Comparison of ENCODE assay signal across 7 mouse cellular contexts in genomic region chr8:120264944-120265453, GRCm38 (mm10). TPM values are rescaled to one million over a fixed set of nuclear protein-coding genes. Genes with fewer than 3 reads are reported as not detected.
DNase-seq lines count a peak whose midpoint lies in the region; ATAC-seq and TF ChIP-seq lines count a peak whose summit lies in the region.

No protein-coding gene starts in this region.

- no peak overlapping the region for H3K4me3 ChIP-seq in bone marrow, adult 2 months (replicated peaks; ENCODE audit: control insufficient read depth, low read depth, low read length)
- peak overlapping the region; percentile 10; the same call in 1 of the 2 replicates for H3K4me3 ChIP-seq in embryonic facial prominence, embryonic 15.5 days (replicated peaks)
- peak overlapping the region; percentile 12; the same call in 1 of the 2 replicates for H3K4me3 ChIP-seq in limb, embryonic 13.5 days
- H3K4me3 ChIP-seq in midbrain, embryonic 16.5 days (ENCODE audit: low read depth, low read length), result no peak overlapping the region

- H3K4me1 ChIP-seq in bone marrow, adult 2 months (ENCODE audit: control insufficient read depth, insufficient read depth, low read length), result peaks cover 1% of the 10 kb centered on the region; the same call in 1 of the 2 replicates
- peaks cover 95% of the 10 kb centered on the region for H3K4me1 ChIP-seq in embryonic facial prominence, embryonic 15.5 days
- H3K4me1 ChIP-seq in limb, embryonic 13.5 days, result peaks cover 94% of the 10 kb centered on the region
- H3K4me1 ChIP-seq in midbrain, embryonic 16.5 days (ENCODE audit: control insufficient read depth, insufficient read depth, low read length), result peaks cover 28% of the 10 kb centered on the region

- H3K27ac ChIP-seq in bone marrow, adult 2 months (ENCODE audit: control insufficient read depth, insufficient read depth, low read depth, low read length, poor library complexity), result peak overlapping the region; percentile 47
- H3K27ac ChIP-seq in embryonic facial prominence, embryonic 15.5 days (replicated peaks), result peak overlapping the region; percentile 91
- H3K27ac ChIP-seq in limb, embryonic 13.5 days, result peak overlapping the region; percentile 93
- H3K27ac ChIP-seq in midbrain, embryonic 16.5 days (ENCODE audit: low read length), result peak overlapping the region; percentile 35

- H3K36me3 ChIP-seq in embryonic facial prominence, embryonic 15.5 days, result no peaks in the 10 kb centered on the region
- H3K36me3 ChIP-seq in limb, embryonic 13.5 days, result no peaks in the 10 kb centered on the region
- no peaks in the 10 kb centered on the region for H3K36me3 ChIP-seq in midbrain, embryonic 16.5 days (ENCODE audit: control insufficient read depth, insufficient read depth, low read length)

- no peaks in the 10 kb centered on the region for H3K9me3 ChIP-seq in embryonic facial prominence, embryonic 15.5 days (replicated peaks)
- no peaks in the 10 kb centered on the region for H3K9me3 ChIP-seq in limb, embryonic 13.5 days
- H3K9me3 ChIP-seq in midbrain, embryonic 16.5 days (replicated peaks; ENCODE audit: control insufficient read depth, low read length, poor library complexity, severe bottlenecking), result no peaks in the 10 kb centered on the region

- H3K9ac ChIP-seq in embryonic facial prominence, embryonic 15.5 days, result no peak overlapping the region
- H3K9ac ChIP-seq in limb, embryonic 13.5 days, result peak overlapping the region; percentile 25; the same call in 1 of the 2 replicates
- H3K9ac ChIP-seq in midbrain, embryonic 16.5 days (ENCODE audit: low read depth, low read length), result 0 out of 2 replicates have a peak overlapping the region, but pooled peaks have one; percentile 8

- no peak for TF ChIP-seq POLR2A in bone marrow, adult 2 months (IDR thresholded peaks at IDR 0.05; ENCODE audit: borderline replicate concordance, control insufficient read depth, low read depth, low read length)

- 2% methylated on average over 16 of the region's 16 CpGs for WGBS in bone marrow, adult 2 months
- 2% methylated on average over 16 of the region's 16 CpGs for WGBS in embryonic facial prominence, embryonic 15.5 days
- WGBS in limb, embryonic 13.5 days, result 2% methylated on average over 16 of the region's 16 CpGs
- 4% methylated on average over 16 of the region's 16 CpGs for WGBS in midbrain, embryonic 16.5 days

- ATAC-seq in embryonic facial prominence, embryonic 15.5 days (ENCODE audit: insufficient number of reproducible peaks, low FRiP score, low TSS enrichment, low read depth), result peak; percentile 83
- ATAC-seq in limb, embryonic 13.5 days (ENCODE audit: low FRiP score, low read depth), result peak; percentile 85
- peak; percentile 63 for ATAC-seq in midbrain, embryonic 16.5 days
- no peak for ATAC-seq in megakaryocyte, adult 5-6 weeks (ENCODE audit: poor library complexity, severe bottlenecking)

- no peak for TF ChIP-seq CTCF in bone marrow, adult 2 months (IDR thresholded peaks at IDR 0.05; ENCODE audit: control insufficient read depth, insufficient read depth, low read length)

- no peaks in the 10 kb centered on the region for H3K27me3 ChIP-seq in embryonic facial prominence, embryonic 15.5 days
- H3K27me3 ChIP-seq in limb, embryonic 13.5 days, result no peaks in the 10 kb centered on the region
- H3K27me3 ChIP-seq in midbrain, embryonic 16.5 days (ENCODE audit: control insufficient read depth, insufficient read depth, low read depth, low read length), result peaks cover 3% of the 10 kb centered on the region; the same call in 1 of the 2 replicates

- peak; percentile 68 to 71 for DNase-seq in heart, adult 9 months (ENCODE audit: low spot score in 2 of 2)
- DNase-seq in kidney, adult 8-10 months, result peak; percentile 51 to 61

- H3K4me2 ChIP-seq in embryonic facial prominence, embryonic 15.5 days (replicated peaks), result peak overlapping the region; percentile 47
- peak overlapping the region; percentile 58 for H3K4me2 ChIP-seq in limb, embryonic 13.5 days (replicated peaks)
- H3K4me2 ChIP-seq in midbrain, embryonic 16.5 days (ENCODE audit: low read length), result peak overlapping the region; percentile 27

RNA-seq across cellular contexts. Expression of gene Gse1, which starts 36.7 kb away (rescaled TPM):
- 39.7 and 45.8 TPM in 2 replicates for polyA plus RNA-seq in bone marrow, adult 2 months (2011; ENCODE audit: insufficient read depth, insufficient read length, low replicate concordance, missing spikeins)
- 11.1 and 12.0 TPM in 2 replicates for polyA plus RNA-seq in embryonic facial prominence, embryonic 15.5 days (2015; fragmentation: Nextera tagmentation; extraction: Ambion mirVana)
- 6.9 and 7.1 TPM in 2 replicates for polyA plus RNA-seq in limb, embryonic 13.5 days (2015; fragmentation: Nextera tagmentation; extraction: Ambion mirVana)
- 13.3 and 17.6 TPM in 2 replicates for polyA plus RNA-seq in midbrain, embryonic 16.5 days (2015; fragmentation: Nextera tagmentation; extraction: Ambion mirVana)
- 17.1 and 18.3 TPM in 2 replicates for total RNA-seq in megakaryocyte, adult 5-6 weeks (2015)
- total RNA-seq in megakaryocyte, adult 5-6 weeks (2017), result 6.1 and 11.4 TPM in 2 replicates

Comparison
In these comparisons a context has a peak if more than half of its experiments do, and no peak if none do; other contexts are left out.
1. H3K27ac ChIP-seq: peak in every context shown above with its lines; median percentile 93 in limb, embryonic 13.5 days; 91 in embryonic facial prominence, embryonic 15.5 days; 47 in bone marrow, adult 2 months; 35 in midbrain, embryonic 16.5 days.
2. H3K4me3 ChIP-seq: peak in embryonic facial prominence, embryonic 15.5 days (single experiment) and limb, embryonic 13.5 days (single experiment); none in bone marrow, adult 2 months (single experiment) and midbrain, embryonic 16.5 days (single experiment).
3. Peak in every context shown above with its lines, with median percentiles within 50 percentile points of each other: H3K4me2 ChIP-seq.